Mouse (Mus musculus) lung, adult 2 months (tissue): ENCODE results near the gene Gm20870. TPM values are rescaled to one million over a fixed set of nuclear protein-coding genes. Genes with fewer than 3 reads are reported as not detected.
"Not testable (repeated sequence)": the region's sequence is repeated elsewhere in the genome, so short reads cannot be mapped to it uniquely, and the experiment has no call there.

Experiments
- DNase-seq: peaks from one replicate; pipeline ENCODE4 v3.0.0; 2022
- H3K4me1 ChIP-seq: fragments of 200-500 bp; 2 replicates; pipeline ENCODE4 v1.6.1; 2011; ENCODE audit warnings: low read length; ENCODE audit not compliant: control insufficient read depth, insufficient read depth
- H3K4me3 ChIP-seq: fragments of 200-500 bp; replicated peaks from 2 replicates; pipeline ENCODE3; 2011; ENCODE audit warnings: low read depth, mild to moderate bottlenecking, control low read depth, low read length; ENCODE audit errors: extremely low read depth
- WGBS: fragments of 180-500 bp; shearing (Covaris S2); methylation state at CpG from one replicate; pipeline ENCODE4 v1.1.7; 2018; 5-methylcytosine and 5-hydroxymethylcytosine counted together
- polyA plus RNA-seq: library from polyadenylated mRNA; depleted of rRNA; stranded (reverse); fragments of >200 nt; gene quantifications from 2 replicates; pipeline ENCODE4 v1.2.3, GENCODE M21; 2012; rRNA removed

Gm20870 gene
- not detected in 2 replicates for polyA plus RNA-seq

DNA sequence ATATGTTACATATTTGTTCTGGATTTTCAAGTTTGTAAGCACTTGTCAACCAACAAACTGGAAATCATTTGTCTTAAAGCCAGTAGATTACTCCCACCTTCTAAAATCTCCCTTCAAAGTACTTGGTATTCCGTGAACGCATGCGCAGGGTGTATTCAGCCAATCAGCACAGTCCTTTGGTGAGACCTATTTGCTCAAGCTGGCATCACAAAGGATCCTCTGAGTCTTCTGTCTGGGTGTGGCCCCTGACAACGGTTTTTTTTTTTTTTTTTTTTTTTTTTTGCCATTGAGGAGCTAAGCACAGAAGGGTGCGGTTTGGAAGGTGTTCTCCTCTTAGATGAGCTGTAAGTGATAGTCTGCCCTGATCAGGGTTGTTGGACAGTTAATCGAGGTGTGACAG lies at the start of gene Gm20870:
Gm20870 (plus strand) TSS at position 301 of the 400 bp plus-strand sequence.
- DNase-seq, H3K4me3 ChIP-seq, H3K4me1 ChIP-seq: not testable (repeated sequence)
- WGBS = no CpG with 5 or more reads among the region's 6 CpGs

Other genes starting within 250 kb of the Gm20870 start
- not detected in 2 replicates for gene Gm20869, start 222.6 kb upstream of the Gm20870 start, polyA plus RNA-seq